Mouse (Mus musculus) heart, embryonic 14.5 days (tissue): Measurements from ENCODE around the gene Cntfr. TPM values are rescaled to one million over a fixed set of nuclear protein-coding genes. Genes with fewer than 3 reads are reported as not detected.

ENCODE experiments used
- ATAC-seq: fragments of 200-750 bp; cut with Nextera tagmentation; 2 replicates; pipeline ENCODE4 v1.8.0; 2017; ENCODE audit warnings: low read depth, moderate TSS enrichment; ENCODE audit not compliant: insufficient number of reproducible peaks, insufficient read depth, low FRiP score
- H3K27ac ChIP-seq, 2 experiments: fragments of 200-500 bp in 1 of 2; fragments of 300-500 bp in 1 of 2; sonication (generic) in 1 of 2; replicated peaks in 1 of 2; 2 replicates each; pipeline ENCODE4 v1.5.1; 2012 to 2014; ENCODE audit warnings: low read depth in 2 of 2, low read length in 2 of 2, control low read depth in 1 of 2, mild to moderate bottlenecking in 1 of 2, mixed read lengths in 1 of 2; ENCODE audit not compliant: control insufficient read depth in 1 of 2, insufficient read depth in 1 of 2
- H3K27me3 ChIP-seq: fragments of 300-500 bp; sonication (generic); 2 replicates; pipeline ENCODE4 v1.6.1; 2014; ENCODE audit warnings: mild to moderate bottlenecking, low read length, control low read depth; ENCODE audit not compliant: control insufficient read depth, insufficient read depth
- H3K36me3 ChIP-seq: fragments of 300-500 bp; sonication (generic); 2 replicates; pipeline ENCODE4 v1.6.1; 2014; ENCODE audit warnings: mild to moderate bottlenecking, control low read depth, low read length, mixed read lengths; ENCODE audit not compliant: control insufficient read depth, insufficient read depth
- H3K4me1 ChIP-seq, 2 experiments: fragments of 200-500 bp in 1 of 2; fragments of 300-500 bp in 1 of 2; sonication (generic) in 1 of 2; 2 replicates each; pipeline ENCODE4 v1.6.1; 2012 to 2014; ENCODE audit warnings: low read length in 2 of 2, control low read depth in 1 of 2, mixed read lengths in 1 of 2; ENCODE audit not compliant: control insufficient read depth in 2 of 2, insufficient read depth in 2 of 2
- H3K4me2 ChIP-seq: fragments of 300-500 bp; sonication (generic); 2 replicates; pipeline ENCODE4 v1.6.1; 2014; ENCODE audit warnings: mild to moderate bottlenecking, low read length
- H3K4me3 ChIP-seq, 2 experiments: fragments of 200-500 bp in 1 of 2; fragments of 300-500 bp in 1 of 2; sonication (generic) in 1 of 2; 2 replicates each; pipeline ENCODE4 v1.5.1; 2012 to 2014; ENCODE audit warnings: low read length in 2 of 2, mild to moderate bottlenecking in 2 of 2, control low read depth in 1 of 2, low read depth in 1 of 2, moderate library complexity in 1 of 2; ENCODE audit not compliant: control insufficient read depth in 1 of 2, insufficient read depth in 1 of 2
- H3K9ac ChIP-seq: fragments of 300-500 bp; sonication (generic); 2 replicates; pipeline ENCODE4 v1.6.1; 2014; ENCODE audit warnings: mild to moderate bottlenecking, low read length
- H3K9me3 ChIP-seq: fragments of 300-500 bp; sonication (generic); 2 replicates; pipeline ENCODE4 v1.6.1; 2016; ENCODE audit warnings: low read length, control low read depth; ENCODE audit not compliant: control insufficient read depth
- WGBS: fragments of 180-500 bp; shearing (Covaris S2); extraction: QIAGEN DNeasy Blood & Tissue Kit; methylation state at CpG from one replicate; pipeline ENCODE4 v1.1.7; 2014; 5-methylcytosine and 5-hydroxymethylcytosine counted together
- polyA plus RNA-seq: library from polyadenylated mRNA; unstranded; fragments of >200 nt; fragmentation: Nextera tagmentation; extraction: Ambion mirVana; gene quantifications from 2 replicates; pipeline ENCODE4 v1.2.1, GENCODE M21; 2014

Cntfr gene
- polyA plus RNA-seq, 1 experiment from 2014 or later: 2.8 TPM

DNA sequence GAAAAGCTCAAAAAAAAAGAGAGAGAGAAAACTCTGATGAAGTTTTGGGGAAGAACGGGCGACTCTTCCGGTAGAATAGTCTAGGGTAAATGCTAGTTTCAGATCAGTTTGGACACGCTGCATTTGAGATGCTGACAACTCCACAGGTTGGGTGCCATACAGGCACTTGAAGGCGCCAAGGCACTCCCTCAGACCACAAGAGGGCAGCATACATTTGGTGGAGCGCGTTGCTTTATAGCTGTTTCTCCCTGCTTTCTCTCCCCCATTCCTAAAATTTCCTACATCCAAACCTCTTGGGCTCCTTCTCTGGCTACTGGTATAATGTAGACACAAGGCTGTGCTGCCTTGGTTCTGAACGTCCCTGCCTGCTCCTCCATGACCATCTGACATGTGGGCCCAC, 17.4 kb upstream of the Cntfr start:
- H3K4me3 ChIP-seq: peak overlapping the region in 1 of 2 experiments; percentile 95; a peak in 2 of 4 replicates
- H3K9ac ChIP-seq: no peak overlapping the region; the same call in 1 of the 2 replicates
- H3K27me3 ChIP-seq: no peaks in the 10 kb centered on the region
- H3K4me1 ChIP-seq: peaks cover 17% of the 10 kb centered on the region in 2 experiments
- H3K4me2 ChIP-seq: peak overlapping the region; percentile 95
- no peak for ATAC-seq
- WGBS: 22% methylated on average over 8 of the region's 8 CpGs
- H3K9me3 ChIP-seq: no peaks in the 10 kb centered on the region
- peaks cover 47% of the 10 kb centered on the region for H3K36me3 ChIP-seq
- no peak overlapping the region for H3K27ac ChIP-seq

- WGBS: under 1% methylated on average over 61 of the region's 61 CpGs
- peak within 1 kb of the TSS; percentile 95 for H3K4me2 ChIP-seq
- ATAC-seq: peak; percentile 48
Measured at GRCm38 (mm10) chr4:41713197-41714067, 16.5 kb upstream of the Cntfr start, which contains the start of gene Rpp25l. TSS of gene Rpp25l (minus strand) at chr4:41713534.

GRCm38 (mm10) chr4:41712421-41713196, 15.7 kb upstream of the Cntfr start:
- H3K27me3 ChIP-seq: no peaks in the 10 kb centered on the region
- peaks cover 17% of the 10 kb centered on the region in 2 experiments for H3K4me1 ChIP-seq
- peak overlapping the region; percentile 97 for H3K9ac ChIP-seq
- no peaks in the 10 kb centered on the region for H3K9me3 ChIP-seq
- 42% methylated on average over 31 of the region's 31 CpGs for WGBS
- H3K4me3 ChIP-seq: peak overlapping the region; percentile 70 to 95
- peak overlapping the region; percentile 35 to 64 for H3K27ac ChIP-seq
- H3K4me2 ChIP-seq: peak overlapping the region; percentile 95
- peaks cover 31% of the 10 kb centered on the region for H3K36me3 ChIP-seq
- peak; percentile 3; the same call in 1 of the 2 replicates for ATAC-seq

More at GRCm38 (mm10) chr4:41713197-41714067, 16.5 kb upstream of the Cntfr start, which contains the start of gene Rpp25l:
- peak within 1 kb of the TSS; percentile 97 for H3K9ac ChIP-seq
- peaks cover 17% of the 10 kb centered on the region in 2 experiments for H3K4me1 ChIP-seq
- H3K4me3 ChIP-seq: peak within 1 kb of the TSS; percentile 70 to 95
- H3K27me3 ChIP-seq: no peaks in the 10 kb centered on the region
- no peaks in the 10 kb centered on the region for H3K9me3 ChIP-seq
- peak within 1 kb of the TSS; percentile 35 to 64 for H3K27ac ChIP-seq
- peaks cover 39% of the 10 kb centered on the region for H3K36me3 ChIP-seq

GRCm38 (mm10) chr4:41711705-41712375, 15.0 kb upstream of the Cntfr start:
- Histone ChIP-seq H3K27me3 (no peaks in the 10 kb centered on the region), H3K9me3 (no peaks in the 10 kb centered on the region), H3K36me3 (peaks cover 23% of the 10 kb centered on the region), H3K9ac (peak overlapping the region; percentile 97), H3K4me3 (peak overlapping the region; percentile 70 to 95), H3K4me1 (peaks cover 17 to 19% of the 10 kb centered on the region in 2 experiments), H3K27ac (no peak overlapping the region), H3K4me2 (peak overlapping the region; percentile 95)
- 72% methylated on average over 16 of the region's 16 CpGs for WGBS
- no peak for ATAC-seq

DNA sequence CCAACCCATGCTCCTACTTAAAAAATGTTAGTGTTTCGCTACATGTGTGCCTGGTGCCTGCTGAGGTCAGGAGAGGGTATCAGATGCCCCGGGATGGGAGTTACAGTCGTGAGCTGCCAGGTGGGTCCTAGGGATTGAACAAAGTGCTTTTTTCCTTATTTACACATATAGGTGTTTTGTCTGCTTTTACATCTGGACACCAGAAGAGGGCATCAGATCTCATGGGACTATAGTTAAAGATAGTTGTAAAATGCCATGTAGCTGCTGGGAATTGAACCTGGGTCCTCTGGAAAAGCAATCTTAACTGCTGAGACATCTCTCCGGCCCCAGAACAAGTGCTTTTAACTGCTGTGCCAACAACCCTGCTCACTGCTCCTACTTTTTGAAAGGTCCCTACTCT, 13.3 kb upstream of the Cntfr start:
- Histone ChIP-seq H3K9ac (no peak overlapping the region), H3K36me3 (peaks cover 16% of the 10 kb centered on the region), H3K4me1 (peaks cover 24 to 30% of the 10 kb centered on the region in 2 experiments), H3K27ac (no peak overlapping the region), H3K4me3 (no peak overlapping the region), H3K27me3 (peaks cover 4% of the 10 kb centered on the region), H3K4me2 (no peak overlapping the region), H3K9me3 (no peaks in the 10 kb centered on the region)
- ATAC-seq: no peak
- 72% methylated on average over 4 of the region's 4 CpGs for WGBS

- Histone ChIP-seq H3K4me2 (no peak overlapping the region), H3K4me3 (no peak overlapping the region), H3K27me3 (peaks cover 11% of the 10 kb centered on the region), H3K9me3 (no peaks in the 10 kb centered on the region), H3K4me1 (peaks cover 20 to 30% of the 10 kb centered on the region in 2 experiments), H3K9ac (no peak overlapping the region), H3K27ac (no peak overlapping the region), H3K36me3 (peaks cover 13% of the 10 kb centered on the region)
- no peak for ATAC-seq
- WGBS: 43% methylated on average over 8 of the region's 8 CpGs
Measured at GRCm38 (mm10) chr4:41708192-41708745, 11.4 kb upstream of the Cntfr start.
